ENCODE assay signal across 24 mouse cellular contexts in the genomic region with DNA sequence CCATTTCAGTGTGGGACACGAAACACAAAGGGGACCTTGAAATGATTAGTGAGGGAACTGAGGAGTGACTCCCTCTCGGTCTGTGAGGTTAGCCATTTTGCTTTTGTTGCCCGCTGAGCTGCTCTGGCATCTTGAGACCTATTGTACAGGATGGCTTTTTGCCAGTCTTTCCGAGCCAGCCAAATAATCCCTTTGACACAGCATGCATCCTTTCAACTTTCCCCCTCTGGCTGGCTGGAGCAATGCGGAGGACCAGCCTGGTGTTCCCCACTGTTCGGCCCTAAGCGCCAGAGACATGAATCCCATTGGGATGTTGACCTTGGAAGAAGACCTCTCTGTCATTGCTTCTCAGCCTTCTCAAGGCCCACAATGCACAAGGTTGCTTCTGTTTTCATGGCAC. TPM values are rescaled to one million over a fixed set of nuclear protein-coding genes. Genes with fewer than 3 reads are reported as not detected.
DNase-seq lines count a peak whose midpoint lies in the region; ATAC-seq lines count a peak whose summit lies in the region.
"Had no signal": no experiment of that assay in that cellular context is flagged by ENCODE, and none has a peak within 500 bp of the region (broad histone marks: within the 10 kb centered on the region; RNA-seq: fewer than 3 reads in every experiment).

No protein-coding gene starts in this region.

- H3K27ac ChIP-seq in hindbrain, embryonic 16.5 days (ENCODE audit: low read depth, low read length): no peak overlapping the region
- H3K27ac ChIP-seq in hindbrain, embryonic 10.5 days: no peak overlapping the region
- H3K27ac ChIP-seq in embryonic facial prominence, embryonic 14.5 days (replicated peaks; ENCODE audit: low read depth, low read length): no peak overlapping the region
- H3K27ac ChIP-seq: embryonic facial prominence, embryonic 12.5 days; heart, adult 2 months; intestine, embryonic 15.5 days; limb, embryonic 12.5 days; liver, embryonic 12.5 days; stomach, embryonic 15.5 days had no signal

- WGBS in hindbrain, embryonic 16.5 days: 27% methylated on average over 7 of the region's 7 CpGs
- 64% methylated on average over 7 of the region's 7 CpGs for WGBS in hindbrain, embryonic 10.5 days
- WGBS in embryonic facial prominence, embryonic 14.5 days: 77% methylated on average over 7 of the region's 7 CpGs

- H3K27me3 ChIP-seq in hindbrain, embryonic 16.5 days (replicated peaks; ENCODE audit: control insufficient read depth, insufficient read depth, low read length): no peaks in the 10 kb centered on the region
- peaks cover 7% of the 10 kb centered on the region for H3K27me3 ChIP-seq in hindbrain, embryonic 10.5 days (ENCODE audit: insufficient read depth, poor library complexity, severe bottlenecking)
- H3K27me3 ChIP-seq in embryonic facial prominence, embryonic 14.5 days (replicated peaks; ENCODE audit: control insufficient read depth, insufficient read depth, low read length): no peaks in the 10 kb centered on the region
- H3K27me3 ChIP-seq: embryonic facial prominence, embryonic 12.5 days; intestine, embryonic 15.5 days; liver, embryonic 12.5 days; stomach, embryonic 15.5 days had no signal

- no peak overlapping the region for H3K9ac ChIP-seq in hindbrain, embryonic 16.5 days (ENCODE audit: low read depth, low read length)
- H3K9ac ChIP-seq in embryonic facial prominence, embryonic 14.5 days (ENCODE audit: low read depth, low read length): no peak overlapping the region
- H3K9ac ChIP-seq: embryonic facial prominence, embryonic 12.5 days; intestine, embryonic 15.5 days; limb, embryonic 12.5 days; liver, embryonic 12.5 days; stomach, embryonic 15.5 days had no signal

- ATAC-seq in hindbrain, embryonic 16.5 days: peak; percentile 60; the same call in 1 of the 2 replicates
- no peak for ATAC-seq in embryonic facial prominence, embryonic 14.5 days (ENCODE audit: low read depth)
- ATAC-seq: intestine, embryonic 15.5 days; liver, embryonic 12.5 days had no signal

- peak; percentile 11 to 13 for DNase-seq in cerebellum, postnatal 25 days
- DNase-seq in cerebellum, adult 9-10 months: no peak
- no peak for DNase-seq in hindbrain, embryonic 10.5 days (ENCODE audit: low spot score)
- peak; percentile 65 for DNase-seq in Muller cell, postnatal 12 days (ENCODE audit: inconsistent ontology term)
- DNase-seq in embryonic facial prominence, embryonic 14.5 days (ENCODE audit: low spot score): peak; percentile 2
- DNase-seq in thymus, adult 18-20 months: no peak
- DNase-seq: B cell, adult 2 months; cerebellum, adult 11-12 months; gastrocnemius, postnatal 25 days; heart, adult 2 months; heart, postnatal 36 days; kidney, adult 9 months; lung, adult 2 months; thymus, adult 2 months had no signal

- no peak overlapping the region for H3K4me2 ChIP-seq in hindbrain, embryonic 16.5 days (ENCODE audit: low read length)
- H3K4me2 ChIP-seq in embryonic facial prominence, embryonic 14.5 days (ENCODE audit: low read depth, low read length): no peak overlapping the region
- H3K4me2 ChIP-seq: embryonic facial prominence, embryonic 12.5 days; intestine, embryonic 15.5 days; limb, embryonic 12.5 days; liver, embryonic 12.5 days; stomach, embryonic 15.5 days had no signal

- H3K4me1 ChIP-seq in hindbrain, embryonic 16.5 days (ENCODE audit: control insufficient read depth, insufficient read depth, low read depth, low read length): no peaks in the 10 kb centered on the region
- peaks cover 35% of the 10 kb centered on the region for H3K4me1 ChIP-seq in hindbrain, embryonic 10.5 days (replicated peaks)
- H3K4me1 ChIP-seq in embryonic facial prominence, embryonic 14.5 days (ENCODE audit: control insufficient read depth, insufficient read depth, low read length): no peaks in the 10 kb centered on the region
- H3K4me1 ChIP-seq: embryonic facial prominence, embryonic 12.5 days; intestine, embryonic 15.5 days; liver, embryonic 12.5 days; stomach, embryonic 15.5 days had no signal

- no peaks in the 10 kb centered on the region for H3K9me3 ChIP-seq in hindbrain, embryonic 16.5 days (ENCODE audit: control insufficient read depth, low read length)
- H3K9me3 ChIP-seq in hindbrain, embryonic 10.5 days: no peaks in the 10 kb centered on the region
- H3K9me3 ChIP-seq in embryonic facial prominence, embryonic 14.5 days (ENCODE audit: control insufficient read depth, low read length): no peaks in the 10 kb centered on the region
- H3K9me3 ChIP-seq: embryonic facial prominence, embryonic 12.5 days; intestine, embryonic 15.5 days; limb, embryonic 12.5 days; liver, embryonic 12.5 days; stomach, embryonic 15.5 days had no signal

- no peak overlapping the region for H3K4me3 ChIP-seq in hindbrain, embryonic 16.5 days (ENCODE audit: low read length)
- no peak overlapping the region for H3K4me3 ChIP-seq in hindbrain, embryonic 10.5 days
- no peak overlapping the region for H3K4me3 ChIP-seq in embryonic facial prominence, embryonic 14.5 days (ENCODE audit: low read depth, low read length)
- H3K4me3 ChIP-seq: embryonic facial prominence, embryonic 12.5 days; heart, adult 2 months; intestine, embryonic 15.5 days; limb, embryonic 12.5 days; liver, embryonic 12.5 days; myocyte; stomach, embryonic 15.5 days had no signal

- no peaks in the 10 kb centered on the region for H3K36me3 ChIP-seq in hindbrain, embryonic 16.5 days (ENCODE audit: control insufficient read depth, insufficient read depth, low read length)
- H3K36me3 ChIP-seq in hindbrain, embryonic 10.5 days: no peaks in the 10 kb centered on the region
- H3K36me3 ChIP-seq in embryonic facial prominence, embryonic 14.5 days (ENCODE audit: control insufficient read depth, insufficient read depth, low read length): no peaks in the 10 kb centered on the region
- H3K36me3 ChIP-seq: embryonic facial prominence, embryonic 12.5 days; intestine, embryonic 15.5 days; limb, embryonic 12.5 days; liver, embryonic 12.5 days; stomach, embryonic 15.5 days had no signal

RNA-seq across cellular contexts. Expression of gene 9630041A04Rik, which starts 37.7 kb away (rescaled TPM):
- polyA plus RNA-seq in hindbrain, embryonic 16.5 days (2015; fragmentation: Nextera tagmentation; extraction: Ambion mirVana): 0.41 and 0.68 TPM in 2 replicates
- 0.17 and 0.33 TPM in 2 replicates for polyA plus RNA-seq in hindbrain, embryonic 10.5 days (2016; fragmentation: Nextera tagmentation; extraction: Ambion mirVana)
- polyA plus RNA-seq in embryonic facial prominence, embryonic 14.5 days (2014; fragmentation: Nextera tagmentation; extraction: Ambion mirVana): not detected in 2 replicates
- polyA plus RNA-seq: cortical plate, adult 2 months; embryonic facial prominence, embryonic 12.5 days; heart, adult 2 months; heart, embryonic 14.5 days; large intestine, adult 2 months; limb, embryonic 12.5 days; liver, embryonic 12.5 days; lung, adult 2 months; myocyte; stomach, embryonic 15.5 days; thymus, adult 2 months had no signal

Comparison
In these comparisons a context has a peak if more than half of its experiments do, and no peak if none do; other contexts are left out.
1. DNase-seq: peak in cerebellum, postnatal 25 days (2 of 2), Muller cell, postnatal 12 days (single experiment) and embryonic facial prominence, embryonic 14.5 days (single experiment); none in cerebellum, adult 9-10 months (single experiment), hindbrain, embryonic 10.5 days (single experiment) and thymus, adult 18-20 months (0 of 2).